Mouse (Mus musculus) kidney, postnatal 0 days (tissue): ENCODE results near the gene Gm3327. TPM values are rescaled to one million over a fixed set of nuclear protein-coding genes. Genes with fewer than 3 reads are reported as not detected.

ENCODE experiments used
- ATAC-seq: fragments of 200-750 bp; cut with Nextera tagmentation; replicated peaks from 2 replicates; pipeline ENCODE4 v1.8.0; 2017; ENCODE audit warnings: low read depth, moderate number of reproducible peaks, moderate TSS enrichment, moderate library complexity; ENCODE audit not compliant: low FRiP score
- DNase-seq: peaks from one replicate; pipeline ENCODE4 v3.0.0-alpha.2; 2016; ENCODE audit warnings: low spot score
- H3K27ac ChIP-seq: fragments of 300-500 bp; sonication (generic); 2 replicates; pipeline ENCODE4 v1.5.1; 2014; ENCODE audit warnings: mild to moderate bottlenecking
- H3K27me3 ChIP-seq: fragments of 300-500 bp; sonication (generic); 2 replicates; pipeline ENCODE4 v1.6.1; 2014; ENCODE audit warnings: low read length, mixed read lengths; ENCODE audit not compliant: insufficient read depth
- H3K36me3 ChIP-seq: fragments of 300-500 bp; sonication (generic); 2 replicates; pipeline ENCODE4 v1.6.1; 2014; ENCODE audit warnings: low read length, mixed read lengths; ENCODE audit not compliant: insufficient read depth
- H3K4me1 ChIP-seq: fragments of 300-500 bp; sonication (generic); replicated peaks from 2 replicates; pipeline ENCODE4 v1.6.1; 2014; ENCODE audit warnings: antibody characterized with exemption, low read length, mixed read lengths; ENCODE audit not compliant: insufficient read depth
- H3K4me2 ChIP-seq: fragments of 300-500 bp; sonication (generic); 2 replicates; pipeline ENCODE4 v1.6.1; 2014; ENCODE audit warnings: mild to moderate bottlenecking, low read length, moderate library complexity, mixed read lengths
- H3K4me3 ChIP-seq: fragments of 300-500 bp; sonication (generic); replicated peaks from 2 replicates; pipeline ENCODE4 v1.5.1; 2014; ENCODE audit warnings: low read depth, low read length
- H3K9ac ChIP-seq: fragments of 300-500 bp; sonication (generic); 2 replicates; pipeline ENCODE4 v1.6.1; 2014; ENCODE audit warnings: low read depth, low read length
- H3K9me3 ChIP-seq: fragments of 300-500 bp; sonication (generic); replicated peaks from 2 replicates; pipeline ENCODE4 v1.6.1; 2016; ENCODE audit warnings: low read length, inconsistent platforms, mixed read lengths
- CTCF ChIP-seq: IDR thresholded peaks from 2 replicates; pipeline ENCODE4 v1.5.1; 2016; ENCODE audit warnings: antibody characterized with exemption, low read depth, mild to moderate bottlenecking, moderate library complexity
- polyA plus RNA-seq: library from polyadenylated mRNA; unstranded; fragments of >200 nt; fragmentation: Nextera tagmentation; extraction: Ambion mirVana; gene quantifications from 2 replicates; pipeline ENCODE4 v1.2.1, GENCODE M21; 2015

Gm3327 gene
- polyA plus RNA-seq, 1 experiment from 2014 or later: not detected

DNA sequence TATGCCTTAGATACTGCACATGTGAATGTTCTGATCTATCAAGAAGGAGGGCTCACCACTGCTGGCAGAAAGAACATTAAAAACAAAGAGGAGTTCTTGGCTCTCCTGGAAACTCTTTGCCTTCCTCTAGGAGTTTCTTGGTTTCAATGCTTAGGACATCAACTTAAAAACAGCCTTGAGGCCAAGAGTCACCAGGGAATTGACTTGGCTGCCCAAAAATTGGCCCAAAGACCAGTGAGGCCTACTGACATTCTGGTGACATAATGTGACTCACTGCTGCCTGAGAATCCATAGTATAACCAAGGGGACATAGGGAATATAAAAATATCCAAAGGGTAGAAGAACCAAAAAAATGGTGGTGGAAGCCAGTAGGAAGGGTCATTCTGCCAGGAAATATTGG lies 12.7 kb upstream of the Gm3327 start:
- DNase-seq (no peak), ATAC-seq (no peak)
- no peak overlapping the region for H3K4me3 ChIP-seq
- H3K36me3 ChIP-seq: no peaks in the 10 kb centered on the region
- no peaks in the 10 kb centered on the region for H3K27me3 ChIP-seq
- no peaks in the 10 kb centered on the region for H3K9me3 ChIP-seq
- no peak overlapping the region for H3K4me2 ChIP-seq
- no peaks in the 10 kb centered on the region for H3K4me1 ChIP-seq
- no peak overlapping the region for H3K27ac ChIP-seq
- H3K9ac ChIP-seq: no peak overlapping the region
- TF ChIP-seq CTCF: no peak

Other genes starting within 250 kb of the Gm3327 start
- gene Ear1, start 248.3 kb upstream of the Gm3327 start, polyA plus RNA-seq: not detected in 2 replicates
- gene Ear10, start 200.3 kb upstream of the Gm3327 start, polyA plus RNA-seq: not detected in 2 replicates
- 16.9 and 17.2 TPM in 2 replicates for gene Gm8113, start 198.5 kb upstream of the Gm3327 start, polyA plus RNA-seq
- not detected in 2 replicates for gene Ang5, start 166.8 kb upstream of the Gm3327 start, polyA plus RNA-seq
- not detected in 2 replicates for gene Ang6, start 121.6 kb upstream of the Gm3327 start, polyA plus RNA-seq
- gene Ear2, start 21.2 kb upstream of the Gm3327 start, polyA plus RNA-seq: 0.28 and 0.40 TPM in 2 replicates
- not detected in 2 replicates for gene Gm8212, start 73.8 kb downstream of the Gm3327 start, polyA plus RNA-seq
- gene 4930503E14Rik, start 89.4 kb downstream of the Gm3327 start, polyA plus RNA-seq: not detected in 2 replicates
- not detected in 2 replicates for gene Gm8220, start 161.7 kb downstream of the Gm3327 start, polyA plus RNA-seq
- not detected in 2 replicates for gene Gm5930, start 214.7 kb downstream of the Gm3327 start, polyA plus RNA-seq
- not detected in 2 replicates for gene Gm8229, start 241.5 kb downstream of the Gm3327 start, polyA plus RNA-seq